Mouse (Mus musculus): Measurements from ENCODE around the gene Wdr59.

Gene Wdr59

GRCm38 (mm10) chr8:111521713-111522429 lies at the start of gene Wdr59:
TSS of gene Wdr59 (minus strand) at chr8:111522092.
- in situ Hi-C loops (cut with MboI, MseI) = no loop called here

DNA sequence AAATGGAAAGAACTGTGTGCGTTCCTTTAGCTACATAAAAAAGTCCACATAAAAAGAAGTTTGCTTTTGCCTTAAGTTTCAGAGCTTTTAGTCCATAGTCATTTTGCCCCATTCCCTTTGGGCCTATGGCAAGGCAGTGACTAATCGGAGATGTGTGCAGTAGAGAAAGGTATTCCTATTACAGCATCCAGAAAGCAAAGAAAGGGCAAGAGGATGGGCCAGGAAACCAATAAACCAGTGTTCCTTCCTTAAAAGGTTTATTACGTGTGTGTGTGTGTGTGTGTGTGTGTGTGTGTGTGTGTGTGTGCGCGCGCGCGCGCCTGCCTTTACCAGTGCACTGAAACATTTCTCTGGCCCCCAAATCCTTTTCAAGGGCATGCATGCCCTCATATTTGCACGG lies 49.8 kb upstream of the Wdr59 start:
- in situ Hi-C loops (cut with MboI, MseI) = loop anchor here (25.0 kb wide), 1 partner anchor 1066 kb away; no protein-coding TSS in a partner anchor

- in situ Hi-C loops (cut with MboI, MseI) = loop anchor here (25.0 kb wide), 1 partner anchor 1067 kb away; no protein-coding TSS in a partner anchor
These were observed 48.5 kb upstream of the Wdr59 start for GRCm38 (mm10) chr8:111570432-111570831.

DNA sequence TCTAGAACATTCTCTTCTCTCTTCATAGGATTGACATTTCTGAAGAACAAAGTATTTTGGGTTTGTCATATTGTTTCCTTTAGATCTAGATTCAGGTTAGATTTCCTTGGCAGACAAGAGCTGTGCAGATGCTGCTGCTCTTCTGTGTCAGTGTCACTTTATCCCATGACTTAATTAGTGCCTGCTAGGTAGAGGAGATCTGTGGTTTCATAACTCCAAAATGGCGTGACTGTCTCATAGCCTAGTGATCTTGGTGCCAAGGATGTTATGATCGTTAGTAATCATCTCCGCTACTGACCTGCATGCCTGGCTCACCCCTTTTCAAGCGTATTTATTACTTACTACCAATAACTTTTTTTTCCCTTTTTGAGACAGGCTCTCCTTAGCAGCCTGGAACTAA lies 48.0 kb upstream of the Wdr59 start:
- in situ Hi-C loops (cut with MboI, MseI) = loop anchor here (25.0 kb wide), 1 partner anchor 1067 kb away; no protein-coding TSS in a partner anchor

DNA sequence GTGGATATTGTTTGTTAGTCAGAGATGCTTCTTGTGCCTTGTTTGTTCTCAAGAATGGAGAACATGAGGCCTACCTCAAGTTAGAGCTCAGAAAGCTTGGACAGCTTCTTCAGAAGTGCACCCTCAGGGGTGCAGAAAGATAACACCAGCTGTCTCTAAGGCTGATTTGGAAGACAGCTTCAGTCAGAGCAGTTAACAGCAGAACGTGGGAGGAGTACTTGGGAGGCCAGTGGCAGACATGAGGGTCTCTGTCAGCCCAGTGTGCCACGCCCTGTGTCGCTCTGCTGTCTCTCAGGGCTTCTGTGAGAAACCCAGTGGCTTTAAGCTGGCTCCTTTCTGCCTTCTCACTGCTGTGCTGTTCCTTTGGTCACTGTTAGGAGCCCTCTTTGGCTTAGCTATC lies 46.1 kb upstream of the Wdr59 start:
- in situ Hi-C loops (cut with MboI, MseI) = loop anchor here (25.0 kb wide), 1 partner anchor 1069 kb away; no protein-coding TSS in a partner anchor

- in situ Hi-C loops (cut with MboI, MseI) = loop anchor here (25.0 kb wide), 1 partner anchor 1070 kb away; no protein-coding TSS in a partner anchor
These were observed 45.7 kb upstream of the Wdr59 start for GRCm38 (mm10) chr8:111567571-111567970.

DNA sequence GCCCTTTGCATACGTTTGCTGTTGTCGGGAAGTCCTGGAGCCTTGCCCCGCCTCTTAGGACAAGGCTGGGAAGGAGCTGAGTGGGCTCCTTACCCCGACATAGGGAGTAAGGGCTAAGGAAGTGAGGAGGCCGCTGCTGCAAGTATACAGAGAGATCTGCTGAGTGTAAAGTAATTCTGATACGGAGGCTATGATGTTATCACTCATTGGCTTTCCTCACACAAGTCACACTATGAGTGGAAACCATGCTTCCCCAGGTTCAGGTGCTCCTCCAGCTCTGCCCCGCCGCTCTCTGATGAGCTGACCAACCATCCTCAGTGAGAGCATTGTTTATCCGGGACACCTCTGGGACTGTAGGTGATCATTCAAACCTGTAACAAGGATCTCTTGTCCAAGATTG lies 44.4 kb upstream of the Wdr59 start:
- in situ Hi-C loops (cut with MboI, MseI) = loop anchor here (25.0 kb wide), 1 partner anchor 1071 kb away; no protein-coding TSS in a partner anchor

DNA sequence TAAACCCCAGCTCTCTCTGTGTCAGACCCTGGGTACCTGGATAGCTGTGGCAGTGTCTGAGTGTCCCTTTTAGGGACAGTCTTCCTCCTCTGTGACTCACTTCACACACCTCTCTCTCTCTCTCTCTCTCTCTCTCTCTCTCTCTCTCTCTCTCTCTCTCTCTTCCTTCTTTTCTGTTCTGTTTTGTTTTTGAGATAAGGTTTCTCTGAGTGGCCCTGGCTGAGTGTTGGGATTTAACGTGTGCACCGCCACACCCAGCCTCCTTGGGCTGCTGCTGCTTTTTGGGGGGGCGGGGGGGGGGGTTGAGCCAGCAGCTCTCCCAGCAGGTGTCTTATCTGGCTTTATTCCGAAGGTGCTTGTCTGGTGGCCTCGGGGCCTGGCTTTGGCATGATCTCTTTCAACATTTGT lies 43.9 kb upstream of the Wdr59 start:
- in situ Hi-C loops (cut with MboI, MseI) = loop anchor here (25.0 kb wide), 1 partner anchor 1072 kb away; no protein-coding TSS in a partner anchor

DNA sequence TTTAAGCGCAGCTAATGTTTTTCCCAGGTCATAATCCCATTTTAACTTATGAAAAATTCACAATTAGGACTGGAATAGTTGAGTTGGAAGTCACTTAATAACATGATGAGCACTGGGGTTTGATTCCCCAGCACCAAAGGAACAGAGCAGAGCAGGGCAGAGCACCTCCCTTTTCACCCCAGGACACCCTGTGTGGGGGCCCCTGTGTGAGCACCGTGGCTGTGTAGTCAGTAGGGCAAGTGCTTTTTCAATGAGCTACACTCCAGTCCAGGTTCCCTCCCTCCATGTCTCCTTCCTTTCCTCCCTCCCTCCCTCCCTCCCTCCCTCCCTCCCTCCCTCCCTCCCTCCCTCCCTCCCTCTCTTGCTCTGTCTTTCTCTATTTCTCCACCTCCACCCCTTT lies 42.2 kb upstream of the Wdr59 start:
- in situ Hi-C loops (cut with MboI, MseI) = loop anchor here (25.0 kb wide), 1 partner anchor 1073 kb away; no protein-coding TSS in a partner anchor

DNA sequence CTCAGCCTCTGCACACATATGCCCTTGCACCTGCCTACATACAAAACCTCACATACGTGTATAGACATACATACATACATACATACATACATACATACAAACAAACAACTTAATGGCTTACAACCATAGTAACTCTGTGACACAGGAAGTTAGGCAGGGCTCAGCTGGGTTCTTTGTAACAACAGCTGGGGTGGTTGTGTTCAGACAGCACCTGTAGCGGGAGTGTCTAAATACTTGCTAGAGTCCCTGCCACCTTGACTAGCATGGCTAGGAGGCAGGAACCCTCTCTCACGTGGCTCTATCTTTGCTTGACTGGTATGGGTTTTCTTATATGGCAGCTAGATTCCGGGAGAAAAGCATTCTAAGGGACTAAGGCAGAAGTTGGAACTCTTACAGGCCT lies 41.8 kb upstream of the Wdr59 start:
- in situ Hi-C loops (cut with MboI, MseI) = loop anchor here (25.0 kb wide), 1 partner anchor 1074 kb away; no protein-coding TSS in a partner anchor

DNA sequence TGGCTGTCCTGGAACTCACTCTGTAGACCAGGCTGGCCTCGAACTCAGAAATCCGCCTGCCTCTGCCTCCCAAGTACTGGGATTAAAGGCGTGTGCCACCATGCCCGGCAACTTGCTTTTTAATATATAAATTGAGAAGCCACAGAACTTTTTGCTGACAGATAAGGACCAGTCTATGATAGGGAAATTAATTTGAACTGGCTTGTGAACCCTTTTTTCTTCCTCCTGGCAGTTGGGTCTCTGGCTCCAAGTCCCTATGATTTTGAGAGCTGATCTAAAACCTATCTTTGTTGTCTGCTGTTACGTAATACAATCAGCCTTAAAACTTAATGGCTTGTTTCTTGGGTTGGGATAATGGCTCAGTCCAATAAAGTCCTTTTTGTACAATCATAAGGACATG lies 41.2 kb upstream of the Wdr59 start:
- in situ Hi-C loops (cut with MboI, MseI) = loop anchor here (25.0 kb wide), 1 partner anchor 1074 kb away; no protein-coding TSS in a partner anchor

DNA sequence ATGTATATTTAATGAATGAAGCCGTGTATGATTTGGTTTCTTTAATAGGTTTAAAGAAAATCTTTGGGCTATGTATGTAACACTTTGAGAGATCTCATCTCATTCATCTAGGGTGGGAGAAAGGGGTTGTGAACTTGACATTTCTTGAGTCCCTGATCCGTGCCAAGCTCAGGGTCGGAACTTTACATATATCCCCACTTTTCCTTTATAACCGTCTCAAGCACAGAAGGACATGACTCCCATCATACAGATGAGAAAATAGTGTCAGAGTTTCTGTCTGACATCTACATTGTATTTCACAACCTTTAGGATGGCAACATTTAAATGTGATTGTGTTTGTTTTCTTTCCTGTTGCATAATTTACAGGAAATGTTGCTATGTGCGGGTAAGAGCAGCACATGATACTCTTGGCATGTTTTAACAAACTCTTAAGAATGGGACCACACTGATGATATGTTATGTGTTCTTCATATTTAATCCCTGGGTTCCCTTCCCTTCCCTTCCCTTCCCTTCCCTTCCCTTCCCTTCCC lies 40.4 kb upstream of the Wdr59 start:
- in situ Hi-C loops (cut with MboI, MseI) = loop anchor here (25.0 kb wide), 1 partner anchor 1075 kb away; no protein-coding TSS in a partner anchor

GRCm38 (mm10) chr8:111561824-111562223 lies 39.9 kb upstream of the Wdr59 start:
- in situ Hi-C loops (cut with MboI, MseI) = loop anchor here (25.0 kb wide), 1 partner anchor 1075 kb away; no protein-coding TSS in a partner anchor

DNA sequence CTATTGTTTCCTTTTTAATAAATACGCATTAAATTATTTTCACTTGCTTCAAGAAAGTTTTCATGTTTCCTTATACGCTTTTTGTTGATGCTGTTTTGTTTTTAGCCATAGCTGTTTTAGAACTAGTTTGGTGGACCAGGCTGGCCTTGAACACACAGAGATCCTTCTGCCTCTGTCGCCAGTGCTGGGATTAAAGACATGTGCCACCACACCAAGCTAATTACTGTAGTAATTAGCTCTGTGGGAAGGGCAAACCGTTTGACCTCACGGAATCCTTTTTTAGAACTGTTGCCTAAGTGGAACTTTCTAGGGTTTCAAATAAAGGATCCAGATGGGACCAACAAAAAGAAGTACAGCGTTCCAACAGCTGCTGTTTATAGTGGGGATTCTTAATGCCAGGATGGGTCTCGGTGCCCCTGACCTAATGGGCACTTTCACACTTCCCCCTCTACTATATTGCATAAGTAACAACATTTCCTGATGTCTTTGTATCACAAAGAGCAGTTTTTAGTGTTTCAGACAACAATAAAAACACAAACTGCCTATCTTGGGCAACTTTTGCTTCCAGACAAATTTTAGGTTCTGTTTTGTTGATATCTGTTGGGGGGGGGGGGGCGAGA lies 29.7 kb upstream of the Wdr59 start:
- in situ Hi-C loops (cut with MboI, MseI) = loop anchor here (25.0 kb wide), 1 partner anchor 1086 kb away; no protein-coding TSS in a partner anchor

DNA sequence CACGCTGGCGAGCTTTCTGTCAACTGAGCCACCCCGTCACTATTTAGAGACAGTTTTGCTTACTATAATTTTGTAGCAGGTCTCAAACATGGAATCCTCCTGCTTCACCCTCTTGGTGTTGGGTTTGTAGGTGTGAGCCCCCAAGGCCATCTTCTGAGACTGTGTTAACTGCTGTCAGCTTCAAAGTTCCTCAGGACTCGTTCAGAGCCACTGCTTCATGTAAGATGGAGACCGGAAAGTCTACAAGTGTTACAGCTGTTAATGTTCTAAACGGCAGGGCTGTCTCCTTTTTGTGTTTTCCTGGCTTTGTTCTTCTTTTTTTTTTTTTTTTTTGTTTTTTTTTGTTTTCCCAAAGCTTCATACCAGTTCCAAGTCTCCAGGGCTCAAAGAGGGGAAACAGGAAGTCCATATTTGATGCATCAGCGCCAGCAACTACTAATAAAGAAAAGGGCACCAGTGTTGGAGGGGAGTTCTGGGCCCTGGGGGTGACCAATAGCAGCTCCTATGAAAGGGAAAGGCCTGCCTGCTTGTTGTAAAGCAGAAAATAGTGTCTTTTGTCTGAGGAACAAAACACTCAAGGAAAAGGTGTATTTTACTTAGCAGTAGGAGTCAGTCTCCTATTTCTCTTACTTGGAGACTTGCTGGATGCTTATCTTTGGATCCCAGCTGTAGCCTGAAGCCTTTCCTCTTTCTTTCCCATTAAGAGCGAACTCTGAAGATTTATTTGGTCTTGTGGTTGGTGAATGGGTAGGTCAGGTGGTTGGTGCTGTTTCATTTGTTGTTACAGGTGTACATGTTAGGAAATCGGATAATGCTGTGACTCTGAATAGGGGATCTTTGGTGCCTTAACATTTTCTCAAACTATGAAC lies 28.3 kb upstream of the Wdr59 start:
- in situ Hi-C loops (cut with MboI, MseI) = loop anchor here (25.0 kb wide), 1 partner anchor 1087 kb away; no protein-coding TSS in a partner anchor

DNA sequence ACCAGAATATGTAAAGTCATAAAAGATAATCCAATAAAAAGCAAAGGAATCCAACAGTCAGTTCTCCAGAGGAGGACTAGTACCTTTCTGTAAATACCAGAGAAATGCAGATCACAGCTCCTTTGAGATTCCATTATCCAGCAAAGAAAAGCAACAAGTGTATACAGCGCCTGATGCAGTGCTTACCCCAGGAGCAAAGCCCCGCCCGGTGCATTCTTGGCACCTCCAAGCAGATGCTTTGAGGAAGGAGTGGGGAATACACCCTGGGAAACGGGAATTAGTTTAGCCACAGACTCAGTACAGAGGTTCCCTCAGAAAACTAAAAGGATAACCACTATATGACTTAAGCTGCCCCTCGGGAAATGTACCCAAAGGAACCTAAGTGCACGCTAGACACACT lies 26.3 kb upstream of the Wdr59 start:
- in situ Hi-C loops (cut with MboI, MseI) = no loop called here

DNA sequence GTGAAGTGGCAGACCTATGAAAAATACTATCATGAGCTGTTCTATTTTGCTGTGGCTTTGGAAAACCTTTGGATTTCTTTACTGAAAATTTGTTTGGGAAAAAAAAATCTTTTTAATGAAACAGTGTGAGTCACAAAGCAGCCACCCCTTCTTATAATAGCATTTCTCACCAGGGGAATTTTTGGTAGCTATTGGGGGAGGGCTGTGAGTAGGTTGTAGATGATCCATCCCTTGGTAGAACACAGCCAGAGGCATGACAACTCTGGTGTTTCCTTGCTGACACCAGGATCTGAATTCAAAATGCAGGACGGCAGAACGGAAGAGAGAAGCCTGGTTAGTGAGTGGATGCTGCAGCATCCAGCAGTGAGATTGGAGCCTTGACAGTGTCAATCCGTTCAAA lies 25.3 kb upstream of the Wdr59 start:
- in situ Hi-C loops (cut with MboI, MseI) = no loop called here

DNA sequence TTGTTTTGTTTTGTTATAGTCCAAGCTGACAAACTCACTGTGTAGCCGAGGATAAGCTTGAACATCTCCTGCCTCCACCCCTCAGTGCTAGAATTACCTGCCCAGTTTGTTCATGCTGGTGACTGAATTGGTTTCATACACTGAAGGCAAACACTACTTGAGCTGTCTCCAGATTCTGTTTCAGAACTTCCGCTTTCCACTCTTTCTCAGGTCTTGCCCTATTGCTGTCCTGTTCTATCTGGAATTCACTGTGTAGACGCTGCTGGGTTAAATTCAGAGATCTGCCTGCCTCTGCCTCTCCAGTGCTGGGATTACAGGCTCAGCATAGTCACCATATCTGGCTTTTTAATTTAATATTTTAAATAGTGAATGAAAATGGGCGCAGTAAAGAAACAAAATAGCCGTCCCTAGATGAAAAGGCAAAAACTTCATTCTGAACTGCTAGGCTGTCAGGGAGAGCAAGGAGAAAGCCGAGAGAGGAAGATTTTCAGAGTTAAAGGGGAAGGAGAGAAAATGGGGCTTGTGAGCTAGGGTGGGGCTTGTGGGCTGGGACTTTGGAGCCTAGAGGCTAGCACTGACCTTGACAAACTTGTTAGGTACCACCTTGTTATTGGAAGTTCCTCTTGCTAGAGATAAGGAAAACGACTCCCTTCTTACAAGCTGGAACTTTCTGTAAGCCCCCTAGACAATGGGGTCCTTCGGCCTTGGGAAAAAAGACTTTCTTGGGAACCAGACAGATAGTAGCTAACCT lies 23.7 kb upstream of the Wdr59 start:
- in situ Hi-C loops (cut with MboI, MseI) = no loop called here

DNA sequence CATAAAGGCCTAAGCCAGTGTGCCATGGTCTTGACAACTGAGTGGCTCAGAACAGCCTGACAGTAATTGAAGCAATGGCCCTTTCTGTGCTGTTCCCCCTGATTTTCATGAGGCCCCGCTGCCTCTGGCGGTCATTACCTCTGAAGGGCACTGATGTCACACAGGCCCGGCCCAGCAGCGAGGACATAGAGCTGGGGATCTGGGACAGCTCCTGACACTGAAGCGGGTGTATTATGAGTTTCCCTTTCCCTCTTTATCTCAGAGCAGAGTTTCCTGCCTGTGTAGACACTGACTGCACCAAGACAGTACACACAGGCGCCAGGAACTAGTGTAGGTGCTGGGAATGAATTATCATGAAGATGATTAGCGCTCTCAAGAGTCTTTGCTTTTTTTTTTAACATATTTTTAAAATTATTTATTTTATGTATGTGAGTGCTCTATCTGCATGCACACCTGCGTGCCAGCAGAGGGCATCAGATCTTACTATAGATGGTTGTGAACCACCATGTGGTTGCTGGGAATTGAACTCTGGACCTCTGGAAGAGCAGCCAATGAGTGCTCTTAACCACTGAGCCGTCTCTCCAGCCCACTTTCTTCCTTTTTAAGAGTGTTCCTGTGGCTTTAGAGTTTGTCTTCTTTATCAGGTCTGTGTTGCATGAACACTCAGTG lies 22.0 kb upstream of the Wdr59 start:
- in situ Hi-C loops (cut with MboI, MseI) = no loop called here
